Mouse (Mus musculus) intestine, embryonic 16.5 days (tissue): ENCODE data around the gene Utp11. TPM values are rescaled to one million over a fixed set of nuclear protein-coding genes. Genes with fewer than 3 reads are reported as not detected.
A peak's percentile ranks its signal among the peaks of the same experiment; 100 is the strongest.

Source experiments
- ATAC-seq: fragments of 200-750 bp; cut with Nextera tagmentation; 2 replicates; pipeline ENCODE4 v1.8.0; 2017; ENCODE audit warnings: moderate TSS enrichment, moderate library complexity
- H3K27ac ChIP-seq: fragments of 300-500 bp; sonication (generic); 2 replicates; pipeline ENCODE4 v1.5.1; 2014; ENCODE audit warnings: mild to moderate bottlenecking, low read length
- H3K27me3 ChIP-seq: fragments of 300-500 bp; sonication (generic); replicated peaks from 2 replicates; pipeline ENCODE4 v1.6.1; 2014; ENCODE audit warnings: low read length, control low read depth, mixed read lengths; ENCODE audit not compliant: control insufficient read depth, insufficient read depth
- H3K36me3 ChIP-seq: fragments of 300-500 bp; sonication (generic); 2 replicates; pipeline ENCODE4 v1.6.1; 2014; ENCODE audit warnings: low read length, control low read depth; ENCODE audit not compliant: control insufficient read depth, insufficient read depth
- H3K4me1 ChIP-seq: fragments of 300-500 bp; sonication (generic); 2 replicates; pipeline ENCODE4 v1.6.1; 2014; ENCODE audit warnings: low read length, control low read depth, mixed read lengths; ENCODE audit not compliant: control insufficient read depth, insufficient read depth
- H3K4me2 ChIP-seq: fragments of 300-500 bp; sonication (generic); 2 replicates; pipeline ENCODE4 v1.6.1; 2014; ENCODE audit warnings: low read depth, low read length, control low read depth
- H3K4me3 ChIP-seq: fragments of 300-500 bp; sonication (generic); 2 replicates; pipeline ENCODE4 v1.5.1; 2014; ENCODE audit warnings: mild to moderate bottlenecking, low read length
- H3K9ac ChIP-seq: fragments of 300-500 bp; sonication (generic); 2 replicates; pipeline ENCODE4 v1.6.1; 2014; ENCODE audit warnings: low read depth, low read length
- H3K9me3 ChIP-seq: fragments of 300-500 bp; sonication (generic); 2 replicates; pipeline ENCODE4 v1.6.1; 2016; ENCODE audit warnings: low read length, control low read depth; ENCODE audit not compliant: control insufficient read depth
- WGBS: fragments of 180-500 bp; shearing (Covaris S2); extraction: QIAGEN DNeasy Blood & Tissue Kit; methylation state at CpG from one replicate; pipeline ENCODE4 v1.1.7; 2014; 5-methylcytosine and 5-hydroxymethylcytosine counted together
- polyA plus RNA-seq: library from polyadenylated mRNA; unstranded; fragments of >200 nt; fragmentation: Nextera tagmentation; extraction: Ambion mirVana; gene quantifications from 2 replicates; pipeline ENCODE4 v1.2.1, GENCODE M21; 2015

The Utp11 gene
- polyA plus RNA-seq, 1 experiment from 2014 or later = 58.6 TPM

- no peak for ATAC-seq
- Histone ChIP-seq H3K36me3 (peaks cover 7% of the 10 kb centered on the region; the same call in 1 of the 2 replicates), H3K27me3 (peaks cover 8% of the 10 kb centered on the region; the same call in 1 of the 2 replicates), H3K27ac (no peak overlapping the region), H3K4me1 (no peaks in the 10 kb centered on the region), H3K4me2 (no peak overlapping the region), H3K9ac (no peak overlapping the region), H3K9me3 (no peaks in the 10 kb centered on the region), H3K4me3 (no peak overlapping the region)
- WGBS = 85% methylated on average over 6 of the region's 6 CpGs
These were observed 17.4 kb downstream of the Utp11 start for GRCm38 (mm10) chr4:124675958-124676357.

GRCm38 (mm10) chr4:124675037-124675436 is 18.4 kb downstream of the Utp11 start:
- WGBS = 4% methylated on average over 4 of the region's 4 CpGs
- ATAC-seq = peak; percentile 29; the same call in 1 of the 2 replicates

GRCm38 (mm10) chr4:124674334-124675032 is 18.9 kb downstream of the Utp11 start:
- Histone ChIP-seq H3K36me3 (no peaks in the 10 kb centered on the region), H3K9ac (no peak overlapping the region), H3K4me1 (no peaks in the 10 kb centered on the region), H3K27ac (no peak overlapping the region), H3K4me3 (no peak overlapping the region), H3K9me3 (no peaks in the 10 kb centered on the region), H3K27me3 (peaks cover 11% of the 10 kb centered on the region; the same call in 1 of the 2 replicates), H3K4me2 (no peak overlapping the region)
- ATAC-seq = no peak
- WGBS = 70% methylated on average over 17 of the region's 17 CpGs

More at GRCm38 (mm10) chr4:124675037-124675436, 18.4 kb downstream of the Utp11 start:
- H3K9ac ChIP-seq = no peak overlapping the region
- H3K9me3 ChIP-seq = no peaks in the 10 kb centered on the region
- no peak overlapping the region for H3K27ac ChIP-seq
- no peaks in the 10 kb centered on the region for H3K4me1 ChIP-seq
- H3K4me3 ChIP-seq = no peak overlapping the region
- H3K27me3 ChIP-seq = peaks cover 10% of the 10 kb centered on the region; the same call in 1 of the 2 replicates
- H3K4me2 ChIP-seq = no peak overlapping the region
- peaks cover 2% of the 10 kb centered on the region; the same call in 1 of the 2 replicates for H3K36me3 ChIP-seq

GRCm38 (mm10) chr4:124672347-124673320 is 20.8 kb downstream of the Utp11 start:
- Histone ChIP-seq H3K4me3 (no peak overlapping the region), H3K4me1 (no peaks in the 10 kb centered on the region), H3K4me2 (peak overlapping the region; percentile 31; the same call in 1 of the 2 replicates), H3K27me3 (peaks cover 20% of the 10 kb centered on the region; the same call in 1 of the 2 replicates), H3K36me3 (no peaks in the 10 kb centered on the region), H3K27ac (no peak overlapping the region), H3K9ac (no peak overlapping the region), H3K9me3 (no peaks in the 10 kb centered on the region)
- ATAC-seq = 0 out of 2 replicates have a peak, but pooled peaks have one; percentile 23
- 7% methylated on average over 31 of the region's 31 CpGs for WGBS

- no peak overlapping the region for H3K4me2 ChIP-seq
- ATAC-seq = no peak
These were observed 21.8 kb downstream of the Utp11 start for GRCm38 (mm10) chr4:124671583-124671982.

GRCm38 (mm10) chr4:124670232-124670631 is 23.2 kb downstream of the Utp11 start:
- Histone ChIP-seq H3K4me3 (no peak overlapping the region), H3K4me2 (no peak overlapping the region), H3K36me3 (no peaks in the 10 kb centered on the region), H3K4me1 (no peaks in the 10 kb centered on the region), H3K9me3 (no peaks in the 10 kb centered on the region), H3K9ac (no peak overlapping the region), H3K27me3 (peaks cover 24% of the 10 kb centered on the region), H3K27ac (no peak overlapping the region)
- WGBS = 61% methylated on average over 8 of the region's 8 CpGs
- ATAC-seq = no peak

More at GRCm38 (mm10) chr4:124671583-124671982, 21.8 kb downstream of the Utp11 start:
- H3K27ac ChIP-seq = no peak overlapping the region
- H3K36me3 ChIP-seq = no peaks in the 10 kb centered on the region
- no peak overlapping the region for H3K4me3 ChIP-seq
- no peak overlapping the region for H3K9ac ChIP-seq
- peaks cover 20% of the 10 kb centered on the region; the same call in 1 of the 2 replicates for H3K27me3 ChIP-seq
- no peaks in the 10 kb centered on the region for H3K4me1 ChIP-seq
- WGBS = 26% methylated on average over 7 of the region's 7 CpGs
- H3K9me3 ChIP-seq = no peaks in the 10 kb centered on the region

GRCm38 (mm10) chr4:124668078-124668477 is 25.3 kb downstream of the Utp11 start:
- Histone ChIP-seq H3K9ac (no peak overlapping the region), H3K27me3 (peaks cover 32% of the 10 kb centered on the region)
- no peak for ATAC-seq

GRCm38 (mm10) chr4:124667476-124668033 is 25.8 kb downstream of the Utp11 start:
- ATAC-seq = no peak
- 44% methylated on average over 14 of the region's 14 CpGs for WGBS
- Histone ChIP-seq H3K36me3 (no peaks in the 10 kb centered on the region), H3K9me3 (no peaks in the 10 kb centered on the region), H3K9ac (no peak overlapping the region), H3K4me3 (no peak overlapping the region), H3K27ac (no peak overlapping the region), H3K27me3 (peaks cover 37% of the 10 kb centered on the region), H3K4me2 (no peak overlapping the region), H3K4me1 (no peaks in the 10 kb centered on the region)

More at GRCm38 (mm10) chr4:124668078-124668477, 25.3 kb downstream of the Utp11 start:
- Histone ChIP-seq H3K4me1 (no peaks in the 10 kb centered on the region), H3K27ac (no peak overlapping the region), H3K4me2 (no peak overlapping the region), H3K9me3 (no peaks in the 10 kb centered on the region), H3K36me3 (no peaks in the 10 kb centered on the region), H3K4me3 (no peak overlapping the region)
- 18% methylated on average over 8 of the region's 8 CpGs for WGBS

GRCm38 (mm10) chr4:124664604-124665003 is 28.8 kb downstream of the Utp11 start:
- ATAC-seq = no peak
- Histone ChIP-seq H3K9ac (no peak overlapping the region), H3K4me2 (no peak overlapping the region), H3K4me3 (no peak overlapping the region), H3K27me3 (peaks cover 55% of the 10 kb centered on the region), H3K36me3 (no peaks in the 10 kb centered on the region), H3K4me1 (no peaks in the 10 kb centered on the region), H3K27ac (no peak overlapping the region), H3K9me3 (no peaks in the 10 kb centered on the region)
- WGBS = 69% methylated on average over 15 of the region's 15 CpGs
